Mouse (Mus musculus): Measurements from ENCODE around the gene Tec.

DNA sequence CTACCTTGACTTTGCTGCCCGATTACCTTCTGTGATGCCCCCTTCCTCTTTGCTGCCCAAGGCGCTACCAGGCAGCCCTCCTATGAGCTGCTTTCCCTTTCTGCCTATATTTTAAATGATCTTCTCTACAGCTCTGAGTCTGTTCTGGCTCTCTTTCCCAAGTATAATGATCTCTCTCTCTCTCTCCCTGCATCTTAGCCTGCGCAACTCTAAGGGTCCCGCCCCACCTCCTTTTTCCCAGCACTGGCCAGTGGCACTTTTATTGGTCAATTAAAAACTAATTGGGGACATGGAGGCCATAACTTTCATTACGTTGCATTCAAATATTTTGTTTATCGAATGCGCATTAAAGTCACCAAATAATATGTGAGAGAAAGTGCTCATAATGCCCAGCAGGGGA, 20.0 kb upstream of the Tec start:
- TF ChIP-seq ZC3H11A (IDR thresholded peaks at IDR 0.05; ENCODE audit: borderline replicate concordance, low read depth, low read length) (no peak), ZNF384 (IDR thresholded peaks at IDR 0.05; ENCODE audit: low read depth, low read length) (no peak), MAFK (IDR thresholded peaks at IDR 0.05; ENCODE audit: insufficient read depth, low read depth, low read length) (no peak), HCFC1 (IDR thresholded peaks at IDR 0.05; ENCODE audit: borderline replicate concordance, insufficient read depth, low read length) (no peak)

Measured in ES-E14 (cell line).